Comparison of ENCODE assay signal across 1 mouse cellular context in the genomic region with DNA sequence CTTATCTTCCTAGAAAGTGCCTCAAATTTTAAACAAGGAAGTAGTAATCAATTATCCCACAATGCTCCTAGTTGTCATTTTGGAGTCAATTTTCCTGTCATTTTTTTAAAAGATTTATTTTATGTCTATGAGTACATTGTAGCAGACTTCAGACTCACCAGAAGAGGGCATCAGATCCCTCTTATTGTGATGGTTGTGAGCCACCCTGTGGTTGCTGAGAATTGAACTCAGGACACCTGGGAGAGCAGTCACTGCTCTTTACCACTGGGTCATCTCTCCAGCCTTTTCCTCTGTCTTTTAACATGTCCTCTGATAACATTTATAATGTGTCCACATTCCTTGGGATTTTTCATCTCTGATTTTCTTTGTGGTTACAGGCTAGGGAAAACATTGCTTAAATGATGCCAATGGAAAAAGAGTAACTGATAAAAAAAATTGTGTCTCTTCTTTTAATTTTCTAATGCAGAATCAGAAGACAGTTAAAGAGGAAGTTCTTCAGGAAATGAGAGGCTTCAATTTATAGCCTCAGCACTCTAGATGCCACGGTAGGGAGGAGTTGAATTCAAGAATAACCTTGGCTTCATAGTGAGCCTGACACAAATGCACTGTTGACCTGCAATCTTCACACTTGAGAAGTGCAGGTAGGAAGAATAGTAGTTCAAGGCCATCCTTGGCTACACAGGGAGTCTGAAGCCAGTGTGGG.
TF ChIP-seq lines count a peak whose summit lies in the region.

No protein-coding gene starts in this region.

TF ChIP-seq in MEL, 35 proteins besides CTCF, POLR2A, EP300 and RAD21 (continued from another document):
- TF ChIP-seq TBP (IDR thresholded peaks at IDR 0.05; ENCODE audit: low read depth, low read length): 0 out of 2 replicates have a peak, but pooled peaks have one; percentile 20
- TF ChIP-seq TAL1 (IDR thresholded peaks at IDR 0.05; ENCODE audit: low read length): no peak
- TF ChIP-seq E2F4 (IDR thresholded peaks at IDR 0.05; ENCODE audit: borderline replicate concordance, low read depth, low read length): no peak
- TF ChIP-seq CHD2 (IDR thresholded peaks at IDR 0.05; ENCODE audit: low read length): no peak
- peak; percentile 59 for TF ChIP-seq ZC3H11A (IDR thresholded peaks at IDR 0.05; ENCODE audit: low read depth, low read length)
- peak; percentile 59; the same call in 1 of the 2 replicates for TF ChIP-seq RCOR1 (IDR thresholded peaks at IDR 0.05; ENCODE audit: low read depth, low read length)
- no peak for TF ChIP-seq POLR2AphosphoS2 (IDR thresholded peaks at IDR 0.05; ENCODE audit: low read length)
- 0 out of 2 replicates have a peak, but pooled peaks have one; percentile 5 for TF ChIP-seq ELF1 (IDR thresholded peaks at IDR 0.05; ENCODE audit: low read depth, low read length)
- TF ChIP-seq POLR2AphosphoS5 (IDR thresholded peaks at IDR 0.05; ENCODE audit: borderline replicate concordance, low read depth, low read length): no peak
- 0 out of 2 replicates have a peak, but pooled peaks have one; percentile 49 for TF ChIP-seq MAZ (IDR thresholded peaks at IDR 0.05; ENCODE audit: low read depth, low read length)
- no peak; the same call in 1 of the 2 replicates for TF ChIP-seq MYC (IDR thresholded peaks at IDR 0.05; ENCODE audit: low read depth, low read length)
- peak; percentile 36; the same call in 1 of the 2 replicates for TF ChIP-seq ETS1 (IDR thresholded peaks at IDR 0.05; ENCODE audit: low read depth, low read length)
- 0 out of 2 replicates have a peak, but pooled peaks have one; percentile 36 for TF ChIP-seq CHD1 (IDR thresholded peaks at IDR 0.05; ENCODE audit: low read depth, low read length)
- no peak for TF ChIP-seq KAT2A (conservative IDR thresholded peaks at IDR 0.05; ENCODE audit: low read depth, low read length)
